Mouse (Mus musculus) stomach, embryonic 15.5 days (tissue): ENCODE data around the gene Acsl3. TPM values are rescaled to one million over a fixed set of nuclear protein-coding genes. Genes with fewer than 3 reads are reported as not detected.
A peak's percentile ranks its signal among the peaks of the same experiment; 100 is the strongest.

Experiments used
- ATAC-seq: fragments of 200-750 bp; cut with Nextera tagmentation; 2 replicates; pipeline ENCODE4 v1.8.0; 2017; ENCODE audit warnings: low read depth, moderate number of reproducible peaks, moderate TSS enrichment; ENCODE audit not compliant: insufficient read depth, low FRiP score
- H3K27ac ChIP-seq: fragments of 300-500 bp; sonication (generic); 2 replicates; pipeline ENCODE4 v1.5.1; 2015; ENCODE audit warnings: mild to moderate bottlenecking, inconsistent platforms
- H3K27me3 ChIP-seq: fragments of 300-500 bp; sonication (generic); replicated peaks from 2 replicates; pipeline ENCODE4 v1.6.1; 2015; ENCODE audit warnings: inconsistent platforms
- H3K36me3 ChIP-seq: fragments of 300-500 bp; sonication (generic); 2 replicates; pipeline ENCODE4 v1.6.1; 2015; ENCODE audit warnings: inconsistent platforms
- H3K4me1 ChIP-seq: fragments of 300-500 bp; sonication (generic); 2 replicates; pipeline ENCODE4 v1.6.1; 2015; ENCODE audit warnings: inconsistent platforms
- H3K4me2 ChIP-seq: fragments of 300-500 bp; sonication (generic); 2 replicates; pipeline ENCODE4 v1.6.1; 2015; ENCODE audit warnings: mild to moderate bottlenecking, inconsistent platforms
- H3K4me3 ChIP-seq: fragments of 300-500 bp; sonication (generic); replicated peaks from 2 replicates; pipeline ENCODE4 v1.5.1; 2015; ENCODE audit warnings: inconsistent platforms
- H3K9ac ChIP-seq: fragments of 300-500 bp; sonication (generic); 2 replicates; pipeline ENCODE4 v1.6.1; 2015; ENCODE audit warnings: inconsistent platforms
- H3K9me3 ChIP-seq: fragments of 300-500 bp; sonication (generic); 2 replicates; pipeline ENCODE4 v1.6.1; 2016; ENCODE audit warnings: inconsistent platforms
- WGBS: fragments of 180-500 bp; shearing (Covaris S2); methylation state at CpG from one replicate; pipeline ENCODE4 v1.1.7; 2015; 5-methylcytosine and 5-hydroxymethylcytosine counted together
- polyA plus RNA-seq: library from polyadenylated mRNA; unstranded; fragments of >200 nt; fragmentation: Nextera tagmentation; extraction: Ambion mirVana; gene quantifications from 2 replicates; pipeline ENCODE4 v1.2.1, GENCODE M21; 2015

The Acsl3 gene
- polyA plus RNA-seq, 1 experiment from 2014 or later, result 61.9 TPM

DNA sequence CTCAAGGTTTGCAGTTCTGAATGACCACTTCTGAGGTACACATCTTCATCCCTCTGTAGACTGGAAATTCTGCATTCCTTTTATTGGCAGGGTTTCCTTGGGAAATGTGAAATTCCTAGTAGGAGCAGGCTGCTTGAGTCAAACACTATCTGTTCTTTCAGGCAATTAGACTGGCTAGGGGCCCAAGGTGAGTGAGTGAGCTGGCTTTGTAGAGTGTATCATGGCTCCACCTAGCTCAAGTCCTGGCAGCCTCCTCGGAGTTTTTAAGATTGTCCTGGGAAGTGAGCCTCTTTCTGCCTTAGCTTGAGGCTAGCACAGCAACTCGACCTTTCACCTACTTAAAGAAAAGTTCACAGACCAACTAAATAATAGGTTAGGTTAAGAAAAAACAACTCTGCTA is 1.2 kb upstream of the Acsl3 start:
- H3K9me3 ChIP-seq, result no peaks in the 10 kb centered on the region
- no peak overlapping the region for H3K4me2 ChIP-seq
- H3K27me3 ChIP-seq, result no peaks in the 10 kb centered on the region
- no peak overlapping the region for H3K4me3 ChIP-seq
- no peaks in the 10 kb centered on the region for H3K36me3 ChIP-seq
- H3K4me1 ChIP-seq, result peaks cover 21% of the 10 kb centered on the region
- 12% methylated on average over 2 of the region's 2 CpGs for WGBS
- ATAC-seq, result no peak
- peak overlapping the region; percentile 55; the same call in 1 of the 2 replicates for H3K27ac ChIP-seq
- H3K9ac ChIP-seq, result no peak overlapping the region

DNA sequence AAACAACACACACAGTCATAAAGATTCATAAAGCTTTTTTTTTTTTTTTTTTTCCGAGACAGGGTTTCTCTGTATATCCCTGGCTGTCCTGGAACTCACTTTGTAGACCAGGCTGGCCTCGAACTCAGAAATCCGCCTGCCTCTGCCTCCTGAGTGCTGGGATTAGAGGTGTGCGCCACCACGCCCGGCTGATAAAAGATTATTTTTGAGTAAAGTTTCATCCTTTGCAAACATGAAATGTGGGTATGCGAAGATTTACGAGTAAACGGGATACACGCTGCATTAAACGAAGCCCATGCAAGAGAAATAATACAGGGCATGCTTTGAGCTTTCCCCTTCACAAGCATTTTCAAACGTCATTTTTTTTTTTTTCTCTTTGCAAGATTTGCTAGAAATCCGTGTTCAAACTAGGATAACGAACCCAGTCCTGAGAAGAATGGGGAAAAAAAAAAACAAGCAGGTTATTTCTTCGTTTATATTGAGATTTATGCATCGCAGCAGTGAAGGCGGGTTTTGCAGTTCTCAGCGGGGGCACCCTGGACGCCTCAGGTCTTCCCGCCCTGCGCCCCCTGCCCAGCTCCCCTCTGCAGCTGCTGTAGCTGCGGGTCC is 500 bp upstream of the Acsl3 start:
- WGBS, result 24% methylated on average over 22 of the region's 22 CpGs
- H3K4me3 ChIP-seq, result peak overlapping the region; percentile 96
- ATAC-seq, result no peak
- peak overlapping the region; percentile 25; the same call in 1 of the 2 replicates for H3K9ac ChIP-seq
- H3K27me3 ChIP-seq, result no peaks in the 10 kb centered on the region
- H3K4me2 ChIP-seq, result peak overlapping the region; percentile 75
- H3K36me3 ChIP-seq, result no peaks in the 10 kb centered on the region
- H3K9me3 ChIP-seq, result no peaks in the 10 kb centered on the region
- peaks cover 21% of the 10 kb centered on the region for H3K4me1 ChIP-seq
- peak overlapping the region; percentile 85 for H3K27ac ChIP-seq

DNA sequence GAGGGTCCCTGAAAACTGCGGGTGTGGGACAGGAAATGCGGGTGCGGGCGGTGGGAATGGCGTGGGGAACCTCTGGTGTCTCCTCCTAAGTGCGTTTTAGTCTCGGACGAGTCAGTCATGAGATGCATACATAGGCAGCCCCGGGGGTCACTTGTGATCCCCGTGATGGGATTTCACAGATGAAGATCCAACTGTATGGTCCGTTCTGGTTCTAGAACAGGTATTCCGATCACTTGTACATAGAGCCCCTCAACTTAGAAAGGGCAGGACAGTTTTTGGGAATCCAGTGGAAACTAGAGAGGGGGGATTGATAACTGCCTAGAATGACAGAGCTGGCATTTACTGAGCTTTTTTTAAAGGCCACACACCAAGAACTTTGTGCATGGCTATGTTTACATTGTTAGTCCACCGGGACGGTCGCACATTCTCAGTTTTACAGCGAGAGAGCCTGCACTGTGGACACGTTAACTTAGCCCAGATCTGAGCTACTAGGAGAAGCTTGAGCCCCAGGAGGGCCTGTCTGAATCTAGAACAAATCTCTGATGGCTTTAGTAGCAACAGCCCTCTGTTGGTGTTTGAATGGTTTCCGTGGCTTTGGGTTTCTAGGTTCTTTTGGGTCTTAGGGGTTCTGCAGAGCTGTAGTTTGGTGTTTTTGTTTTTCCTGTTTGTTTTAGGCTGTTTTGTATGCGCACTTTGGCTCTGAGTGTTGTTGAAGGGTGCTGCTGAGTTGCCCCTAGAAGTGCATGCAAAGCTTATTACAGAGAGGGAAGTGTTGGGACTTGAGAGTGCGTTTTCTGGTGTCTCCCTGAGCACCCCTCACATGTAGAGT is 1.0 kb downstream of the Acsl3 start:
- Histone ChIP-seq H3K36me3 (no peaks in the 10 kb centered on the region), H3K4me3 (peak overlapping the region; percentile 96), H3K4me2 (peak overlapping the region; percentile 62), H3K27ac (peak overlapping the region; percentile 95), H3K9ac (peak overlapping the region; percentile 96), H3K27me3 (no peaks in the 10 kb centered on the region), H3K4me1 (peaks cover 21% of the 10 kb centered on the region), H3K9me3 (no peaks in the 10 kb centered on the region)
- ATAC-seq, result no peak
- WGBS, result under 1% methylated on average over 20 of the region's 20 CpGs

DNA sequence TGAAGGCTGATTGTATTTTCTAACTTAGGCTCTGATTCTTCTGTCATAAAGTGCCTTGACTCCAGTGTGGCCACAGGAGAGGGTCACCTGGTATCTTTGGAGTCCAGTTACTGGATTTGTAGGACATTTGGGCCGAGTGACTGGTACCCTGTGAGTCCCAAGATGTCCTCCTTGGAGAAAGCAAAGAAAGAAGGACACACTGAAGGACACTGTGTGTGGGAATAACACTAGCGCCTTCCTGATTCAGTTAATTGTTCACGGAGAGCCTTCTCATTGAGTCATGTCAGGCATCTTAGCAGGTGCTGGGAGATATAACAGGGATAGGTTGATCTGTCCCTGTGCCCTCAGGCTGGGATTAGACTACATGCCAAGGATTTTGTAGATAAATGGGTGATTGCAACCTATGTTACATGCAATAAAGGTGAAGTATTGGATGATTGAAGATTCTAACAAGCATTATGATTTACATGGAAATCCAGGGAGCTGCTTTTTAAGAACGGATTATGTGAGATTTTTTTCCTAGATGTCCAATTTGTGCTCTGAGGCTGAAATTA is 1.7 kb downstream of the Acsl3 start:
- Histone ChIP-seq H3K4me2 (peak overlapping the region; percentile 62), H3K36me3 (no peaks in the 10 kb centered on the region), H3K4me3 (peak overlapping the region; percentile 96), H3K4me1 (peaks cover 21% of the 10 kb centered on the region), H3K9ac (0 out of 2 replicates have a peak overlapping the region, but pooled peaks have one; percentile 96), H3K27ac (no peak overlapping the region), H3K9me3 (no peaks in the 10 kb centered on the region), H3K27me3 (no peaks in the 10 kb centered on the region)
- ATAC-seq, result no peak
- 33% methylated on average over 4 of the region's 4 CpGs for WGBS

GRCm38 (mm10) chr1:78664326-78664725 is 6.7 kb downstream of the Acsl3 start:
- Histone ChIP-seq H3K4me3 (no peak overlapping the region), H3K9me3 (no peaks in the 10 kb centered on the region), H3K36me3 (peaks cover 23% of the 10 kb centered on the region), H3K27ac (no peak overlapping the region), H3K4me1 (peaks cover 10% of the 10 kb centered on the region), H3K27me3 (no peaks in the 10 kb centered on the region), H3K9ac (no peak overlapping the region), H3K4me2 (no peak overlapping the region)
- 64% methylated on average over 4 of the region's 4 CpGs for WGBS
- no peak for ATAC-seq

DNA sequence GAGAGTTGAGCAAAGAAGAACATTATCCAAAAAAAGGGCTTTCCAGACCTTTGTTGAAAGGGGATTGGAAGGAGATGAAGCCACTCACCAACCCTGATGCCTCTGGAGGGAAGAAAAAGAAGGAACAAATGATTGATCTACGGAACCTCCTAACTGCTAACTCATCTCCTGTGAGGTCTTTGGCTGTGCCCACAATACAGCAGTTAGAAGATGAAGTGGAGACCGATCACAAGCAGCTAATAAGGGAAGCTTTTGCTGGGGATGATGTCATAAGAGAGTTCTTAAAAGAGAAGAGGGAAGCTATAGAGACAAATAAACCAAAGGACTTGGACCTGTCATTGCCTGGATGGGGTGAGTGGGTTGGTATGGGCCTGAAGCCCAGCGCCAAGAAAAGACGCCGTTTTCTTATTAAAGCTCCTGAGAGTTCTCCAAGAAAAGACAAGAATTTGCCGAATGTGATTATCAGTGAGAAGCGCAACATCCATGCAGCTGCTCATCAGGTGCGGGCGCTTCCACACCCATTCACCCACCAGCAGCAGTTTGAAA is 8.4 kb downstream of the Acsl3 start:
- Histone ChIP-seq H3K4me1 (0 out of 2 replicates have a peak, but pooled peaks cover 2% of the 10 kb centered on the region), H3K4me3 (no peak overlapping the region), H3K9ac (no peak overlapping the region), H3K36me3 (peaks cover 23% of the 10 kb centered on the region), H3K27me3 (no peaks in the 10 kb centered on the region), H3K27ac (no peak overlapping the region), H3K9me3 (no peaks in the 10 kb centered on the region), H3K4me2 (no peak overlapping the region)
- 96% methylated on average over 9 of the region's 9 CpGs for WGBS
- ATAC-seq, result no peak

DNA sequence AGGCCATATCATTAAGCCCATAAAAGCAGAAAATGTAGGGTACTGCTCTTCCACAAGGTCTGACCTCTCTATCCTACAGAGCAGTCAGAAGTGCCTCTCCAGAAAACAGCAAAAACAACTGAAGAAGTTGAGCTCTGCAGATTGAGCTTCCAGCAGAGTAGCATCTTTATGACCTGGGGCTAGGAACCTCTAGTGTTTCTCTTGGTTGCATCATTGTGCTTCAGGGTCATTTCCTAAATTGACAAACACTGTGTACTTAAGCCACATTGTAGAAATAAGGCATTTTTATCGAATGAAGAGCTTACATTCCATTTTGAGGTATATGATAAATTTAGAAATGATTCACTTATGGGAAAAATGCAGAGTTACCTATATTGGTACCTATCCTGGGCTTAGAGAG is 9.0 kb downstream of the Acsl3 start:
- no peak overlapping the region for H3K4me2 ChIP-seq
- no peaks in the 10 kb centered on the region for H3K4me1 ChIP-seq
- no peak overlapping the region for H3K4me3 ChIP-seq
- H3K9me3 ChIP-seq, result no peaks in the 10 kb centered on the region
- peaks cover 23% of the 10 kb centered on the region for H3K36me3 ChIP-seq
- WGBS, result 83% methylated on average over 1 of the region's 1 CpGs
- no peak overlapping the region for H3K9ac ChIP-seq
- H3K27me3 ChIP-seq, result no peaks in the 10 kb centered on the region
- H3K27ac ChIP-seq, result no peak overlapping the region
- ATAC-seq, result no peak

DNA sequence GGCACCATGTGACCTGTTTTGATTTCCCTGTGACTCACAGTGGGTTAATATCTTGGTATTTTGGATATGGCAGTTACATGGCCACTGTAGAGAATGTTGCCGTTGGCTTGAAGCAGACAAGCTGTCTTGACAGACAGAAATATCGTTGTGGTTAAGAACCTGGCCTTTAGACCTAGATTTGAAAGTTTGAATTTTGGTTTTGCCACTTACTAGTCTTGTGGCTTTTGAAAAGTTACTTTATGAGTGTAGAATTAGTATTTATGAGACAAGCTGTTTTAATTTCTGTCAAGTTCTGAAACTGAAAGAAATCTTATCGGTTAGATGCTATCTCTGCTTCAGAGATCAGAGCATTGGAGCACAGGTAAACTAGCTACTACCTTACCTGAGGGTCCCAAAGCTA is 24.7 kb downstream of the Acsl3 start:
- WGBS, result 81% methylated on average over 3 of the region's 3 CpGs

DNA sequence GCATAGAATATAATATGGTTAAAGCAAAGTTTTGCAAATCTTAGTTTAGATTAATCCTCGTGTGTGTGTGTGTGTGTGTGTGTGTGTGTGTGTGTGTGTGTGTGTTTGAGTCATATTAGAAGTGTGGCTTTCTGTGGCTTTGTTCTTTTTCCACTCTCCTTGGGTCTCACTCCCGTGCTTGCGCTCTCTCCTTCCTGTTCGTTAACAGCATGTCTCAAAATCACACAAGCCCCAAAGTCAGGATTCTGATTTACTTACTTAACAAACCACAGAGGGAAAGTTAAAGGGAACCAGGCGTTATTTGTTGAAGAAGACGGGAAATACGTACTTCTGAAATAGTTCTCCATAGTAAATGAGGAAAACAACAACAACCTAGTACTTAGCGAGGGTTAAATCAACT is 26.5 kb downstream of the Acsl3 start:
- Histone ChIP-seq H3K4me2 (no peak overlapping the region), H3K9me3 (no peaks in the 10 kb centered on the region), H3K4me1 (no peaks in the 10 kb centered on the region), H3K27ac (no peak overlapping the region), H3K4me3 (no peak overlapping the region), H3K36me3 (no peaks in the 10 kb centered on the region), H3K27me3 (no peaks in the 10 kb centered on the region), H3K9ac (no peak overlapping the region)
- 85% methylated on average over 8 of the region's 8 CpGs for WGBS
- no peak for ATAC-seq

More for the DNA sequence above, 24.7 kb downstream of the Acsl3 start:
- no peaks in the 10 kb centered on the region for H3K4me1 ChIP-seq
- H3K27me3 ChIP-seq, result no peaks in the 10 kb centered on the region
- H3K9ac ChIP-seq, result no peak overlapping the region
- no peak overlapping the region for H3K4me3 ChIP-seq
- no peak overlapping the region for H3K27ac ChIP-seq
- ATAC-seq, result no peak
- H3K36me3 ChIP-seq, result no peaks in the 10 kb centered on the region
- H3K4me2 ChIP-seq, result no peak overlapping the region
- no peaks in the 10 kb centered on the region for H3K9me3 ChIP-seq

DNA sequence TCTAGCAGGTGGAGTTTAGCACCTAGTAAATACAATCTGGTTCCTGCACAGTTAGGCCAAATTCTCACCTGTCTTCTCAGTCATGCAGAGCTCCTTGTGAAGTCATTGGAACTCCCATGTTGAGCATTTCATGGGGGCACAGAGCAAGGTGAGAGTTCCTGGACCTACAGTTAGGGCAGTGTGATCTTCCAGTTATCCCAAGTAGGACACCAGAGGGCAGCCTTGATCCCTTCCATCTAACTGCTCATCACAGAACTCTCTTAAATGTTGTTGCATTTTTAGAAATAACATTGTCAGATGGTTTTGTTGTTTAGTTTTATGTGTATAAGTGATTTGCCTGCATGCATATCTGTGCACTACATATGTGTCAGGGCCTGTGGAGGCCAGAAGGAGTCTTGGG is 29.2 kb downstream of the Acsl3 start:
- no peak overlapping the region for H3K27ac ChIP-seq
- ATAC-seq, result no peak
- no peak overlapping the region for H3K4me2 ChIP-seq
- H3K4me3 ChIP-seq, result no peak overlapping the region
- no peaks in the 10 kb centered on the region for H3K4me1 ChIP-seq
- no peaks in the 10 kb centered on the region for H3K36me3 ChIP-seq
- H3K9ac ChIP-seq, result no peak overlapping the region
- H3K27me3 ChIP-seq, result no peaks in the 10 kb centered on the region
- H3K9me3 ChIP-seq, result no peaks in the 10 kb centered on the region

DNA sequence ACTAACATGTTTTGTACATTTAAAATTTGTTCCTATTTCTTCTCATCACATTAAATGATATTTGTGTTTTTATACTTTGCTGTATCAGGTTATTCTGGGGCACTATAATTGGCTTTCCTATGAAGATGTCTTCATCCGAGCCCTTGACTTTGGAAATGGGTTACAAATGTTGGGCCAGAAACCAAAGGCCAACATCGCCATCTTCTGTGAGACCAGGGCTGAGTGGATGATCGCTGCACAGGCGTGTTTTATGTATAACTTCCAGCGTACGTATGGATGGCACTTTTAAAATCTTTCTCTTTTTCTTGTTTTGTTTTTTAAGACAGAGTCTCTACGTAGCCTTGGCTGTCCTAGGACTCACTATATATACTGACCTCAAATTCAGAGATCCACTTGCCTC is 30.5 kb downstream of the Acsl3 start:
- no peaks in the 10 kb centered on the region for H3K27me3 ChIP-seq
- no peak overlapping the region for H3K27ac ChIP-seq
- H3K36me3 ChIP-seq, result 0 out of 2 replicates have a peak, but pooled peaks cover 2% of the 10 kb centered on the region
- no peak overlapping the region for H3K9ac ChIP-seq
- H3K4me2 ChIP-seq, result no peak overlapping the region
- no peak overlapping the region for H3K4me3 ChIP-seq
- no peak for ATAC-seq
- H3K9me3 ChIP-seq, result no peaks in the 10 kb centered on the region
- WGBS, result 85% methylated on average over 7 of the region's 7 CpGs
- H3K4me1 ChIP-seq, result no peaks in the 10 kb centered on the region
